Mouse (Mus musculus): ENCODE measurements at regions not wholly inside any gene's neighbourhood (a gene's known extent, or its start where the extent isn't known, plus 50 kb on each side); places are given as distances from the start of the nearest gene placed in this dataset.

GRCm38 (mm10) chr8:102331151-102331550 lies 454.3 kb downstream of the Cdh11 start:
- Histone ChIP-seq H3K27ac (no peak overlapping the region), H3K4me3 (no peak overlapping the region)
- intact Hi-C loops (cut with DNase I) = no loop called here
- DNase-seq = no peak
- TF ChIP-seq CTCF (IDR thresholded peaks at IDR 0.05) = no peak

GRCm38 (mm10) chr8:102329955-102330354 lies 455.5 kb downstream of the Cdh11 start:
- no peak for DNase-seq
- no peak overlapping the region for H3K4me3 ChIP-seq
- H3K27ac ChIP-seq = no peak overlapping the region
- TF ChIP-seq CTCF (IDR thresholded peaks at IDR 0.05) = no peak
- intact Hi-C loops (cut with DNase I) = no loop called here

Measured in gastrocnemius, adult 2 months (tissue).